In the genomic region with DNA sequence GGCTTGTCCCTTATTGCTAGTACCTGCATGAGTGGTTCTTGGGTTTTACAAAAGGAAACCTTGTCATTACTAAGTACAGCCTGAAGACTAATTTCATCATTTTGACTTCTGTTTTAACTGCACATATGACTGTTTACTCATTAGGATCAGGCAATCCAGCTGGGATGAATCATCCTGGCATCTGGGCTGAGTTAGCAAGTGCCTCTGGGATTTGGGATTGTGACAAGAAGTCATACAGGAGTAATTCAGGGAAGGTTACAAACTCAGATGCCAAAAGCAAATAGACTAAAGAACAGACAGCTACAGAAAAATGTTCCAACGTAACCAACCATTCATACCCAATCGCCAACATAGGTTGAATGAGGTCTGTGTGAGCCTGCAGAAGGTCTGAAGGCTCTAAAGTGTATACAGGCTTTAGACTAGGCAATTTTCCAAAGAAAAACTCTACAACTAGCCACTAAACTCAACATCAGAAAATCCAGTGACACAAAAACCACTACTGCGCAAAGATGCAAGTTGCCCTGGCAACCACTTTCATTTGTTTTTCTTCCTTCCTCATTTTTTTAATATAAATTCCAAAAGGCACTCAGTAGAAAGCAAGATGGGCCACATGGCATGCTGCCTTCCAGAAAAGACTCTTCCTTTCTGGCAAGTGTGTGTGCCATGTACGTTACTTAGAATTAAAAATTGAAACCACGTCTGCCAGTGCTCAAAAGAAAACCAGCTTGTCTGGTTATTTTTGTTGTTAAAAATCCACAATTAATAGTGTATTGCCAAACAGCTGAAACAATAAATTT, we compare ENCODE assay signal across 8 mouse cellular contexts.
DNase-seq lines count a peak whose midpoint lies in the region; ATAC-seq and TF ChIP-seq lines count a peak whose summit lies in the region.

No protein-coding gene starts in this region.

- H3K4me3 ChIP-seq in forebrain, embryonic 14.5 days (ENCODE audit: low read depth, low read length) = no peak overlapping the region
- no peak overlapping the region for H3K4me3 ChIP-seq in forebrain, embryonic 10.5 days
- no peak overlapping the region for H3K4me3 ChIP-seq in cerebellum, adult 2 months (replicated peaks; ENCODE audit: insufficient read depth, low read depth, low read length)

- no peaks in the 10 kb centered on the region for H3K27me3 ChIP-seq in forebrain, embryonic 14.5 days (replicated peaks; ENCODE audit: control insufficient read depth, insufficient read depth, low read length)
- H3K27me3 ChIP-seq in forebrain, embryonic 10.5 days (ENCODE audit: poor library complexity, severe bottlenecking) = no peaks in the 10 kb centered on the region
- H3K27me3 ChIP-seq in cerebellum, adult 2 months (ENCODE audit: control insufficient read depth, insufficient read depth, low read length) = no peaks in the 10 kb centered on the region

- H3K9me3 ChIP-seq in forebrain, embryonic 14.5 days (replicated peaks; ENCODE audit: control insufficient read depth, low read length) = no peaks in the 10 kb centered on the region
- no peaks in the 10 kb centered on the region for H3K9me3 ChIP-seq in forebrain, embryonic 10.5 days

- H3K36me3 ChIP-seq in forebrain, embryonic 14.5 days (ENCODE audit: control insufficient read depth, insufficient read depth, low read length) = no peaks in the 10 kb centered on the region
- no peaks in the 10 kb centered on the region for H3K36me3 ChIP-seq in forebrain, embryonic 10.5 days (replicated peaks)

- H3K9ac ChIP-seq in forebrain, embryonic 14.5 days (ENCODE audit: low read length) = no peak overlapping the region

- TF ChIP-seq POLR2A in cerebellum, adult 2 months (IDR thresholded peaks at IDR 0.05; ENCODE audit: borderline replicate concordance, insufficient read depth, low read length) = no peak

- no peaks in the 10 kb centered on the region for H3K4me1 ChIP-seq in forebrain, embryonic 14.5 days (ENCODE audit: control insufficient read depth, insufficient read depth, low read length)
- no peaks in the 10 kb centered on the region for H3K4me1 ChIP-seq in forebrain, embryonic 10.5 days
- no peaks in the 10 kb centered on the region for H3K4me1 ChIP-seq in cerebellum, adult 2 months (ENCODE audit: control insufficient read depth, insufficient read depth, low read length)

- no peak overlapping the region for H3K4me2 ChIP-seq in forebrain, embryonic 14.5 days (ENCODE audit: low read length)

- H3K27ac ChIP-seq in forebrain, embryonic 14.5 days (ENCODE audit: low read depth, low read length) = no peak overlapping the region
- H3K27ac ChIP-seq in forebrain, embryonic 10.5 days = no peak overlapping the region
- no peak overlapping the region for H3K27ac ChIP-seq in cerebellum, adult 2 months (ENCODE audit: insufficient read depth, low read length)

- 81% methylated on average over 5 of the region's 5 CpGs for WGBS in forebrain, embryonic 14.5 days
- WGBS in forebrain, embryonic 10.5 days = 78% methylated on average over 5 of the region's 5 CpGs
- WGBS in cerebellum, adult 2 months = 31% methylated on average over 5 of the region's 5 CpGs

- peak; percentile 29 for DNase-seq in forebrain, embryonic 14.5 days (ENCODE audit: low spot score)
- DNase-seq in forebrain, embryonic 10.5 days (ENCODE audit: extremely low spot score, low spot score) = no peak
- DNase-seq in 3T3-L1 (ENCODE audit: low read depth, low spot score) = peak; percentile 88
- DNase-seq in forelimb bud, embryonic 11.5 days (ENCODE audit: low read depth, low spot score) = peak; percentile 20
- peak; percentile 35 for DNase-seq in layer of hippocampus, adult 9-11 months
- DNase-seq in cerebellum, adult 2 months = no peak
- no peak for DNase-seq in urinary bladder, postnatal 10 days (ENCODE audit: low spot score)
- no peak for DNase-seq in cerebellum, adult 18-20 months

- no peak for ATAC-seq in forebrain, embryonic 14.5 days

- TF ChIP-seq CTCF in cerebellum, adult 2 months (IDR thresholded peaks at IDR 0.05; ENCODE audit: borderline replicate concordance, insufficient read depth, low read depth, low read length) = no peak

Comparison
In these comparisons a context has a peak if more than half of its experiments do, and no peak if none do; other contexts are left out.
1. DNase-seq: peak in forebrain, embryonic 14.5 days (single experiment), 3T3-L1 (single experiment), forelimb bud, embryonic 11.5 days (single experiment) and layer of hippocampus, adult 9-11 months (single experiment); none in forebrain, embryonic 10.5 days (single experiment), cerebellum, adult 2 months (0 of 2), urinary bladder, postnatal 10 days (single experiment) and cerebellum, adult 18-20 months (0 of 2).